Mouse (Mus musculus): ENCODE data around the gene Tyrp1. TPM values are rescaled to one million over a fixed set of nuclear protein-coding genes. Genes with fewer than 3 reads are reported as not detected.
A peak's percentile ranks its signal among the peaks of the same experiment; 100 is the strongest.

Tyrp1 gene
- polyA plus RNA-seq, 1 experiment from 2014 or later: not detected

DNA sequence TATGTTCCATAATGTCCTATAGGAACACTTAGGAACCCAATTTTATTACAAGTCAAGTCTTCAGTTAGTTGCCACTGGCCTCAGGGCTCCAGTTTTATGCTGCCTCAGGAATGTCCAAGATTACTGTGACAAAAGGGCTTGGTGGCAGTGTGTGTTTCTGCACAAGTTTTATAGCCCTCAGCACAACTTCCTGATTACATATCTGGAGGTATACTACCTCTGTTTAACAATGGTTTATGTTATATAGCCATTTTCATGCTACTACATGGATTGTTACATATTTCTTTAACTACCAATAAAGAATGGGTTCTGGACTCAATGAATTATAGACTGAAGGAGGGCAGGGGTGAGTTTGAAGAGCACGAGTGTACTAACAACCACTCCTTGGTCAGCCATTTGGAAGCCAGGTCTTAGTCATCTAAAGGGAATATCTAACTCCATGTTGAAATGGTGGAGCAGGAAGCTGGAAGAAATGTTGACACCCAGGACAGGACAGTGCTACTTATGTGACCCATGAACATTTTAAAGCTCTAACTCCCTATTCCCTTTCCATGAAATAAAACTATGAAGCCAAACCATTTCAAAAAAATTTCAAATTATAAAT lies 48.2 kb downstream of the Tyrp1 start:
- no peak overlapping the region for H3K4me2 ChIP-seq (ENCODE audit: low read length)
- H3K36me3 ChIP-seq (ENCODE audit: insufficient read depth, low read length): no peaks in the 10 kb centered on the region
- H3K9ac ChIP-seq (ENCODE audit: low read depth, low read length): no peak overlapping the region
- H3K9me3 ChIP-seq (replicated peaks; ENCODE audit: low read length): no peaks in the 10 kb centered on the region
- H3K27me3 ChIP-seq (ENCODE audit: insufficient read depth, low read length): no peaks in the 10 kb centered on the region
- ATAC-seq (replicated peaks; ENCODE audit: low FRiP score, low read depth) (no peak), DNase-seq (ENCODE audit: low spot score) (no peak)
- H3K4me3 ChIP-seq (replicated peaks; ENCODE audit: low read depth, low read length): no peak overlapping the region
- H3K27ac ChIP-seq: no peak overlapping the region
- TF ChIP-seq CTCF (IDR thresholded peaks at IDR 0.05; ENCODE audit: low read depth): no peak
- no peaks in the 10 kb centered on the region for H3K4me1 ChIP-seq (replicated peaks; ENCODE audit: insufficient read depth, low read length)
- 61% methylated on average over 1 of the region's 1 CpGs for WGBS

DNA sequence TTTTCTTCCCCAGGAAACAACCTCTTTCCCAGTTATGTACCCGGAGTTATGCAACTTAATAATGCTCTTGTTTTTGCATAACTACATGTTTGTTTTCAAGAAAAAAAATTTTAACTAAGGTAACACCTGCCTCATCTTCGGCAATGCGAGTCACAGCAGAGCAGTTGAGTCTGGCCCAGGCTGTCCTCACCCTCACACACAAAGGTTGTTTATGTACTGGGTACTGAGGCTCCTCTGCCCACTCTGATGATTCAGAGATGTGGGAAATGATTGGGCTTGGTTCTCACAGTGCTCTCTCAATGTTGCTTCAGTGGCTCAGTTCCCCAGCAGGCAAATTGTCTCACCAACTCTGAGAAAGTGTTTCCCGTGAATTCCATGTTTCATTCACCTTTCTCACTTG lies 52.7 kb downstream of the Tyrp1 start:
- Histone ChIP-seq H3K4me3 (replicated peaks; ENCODE audit: low read depth, low read length) (no peak overlapping the region), H3K4me2 (ENCODE audit: low read length) (no peak overlapping the region), H3K36me3 (ENCODE audit: insufficient read depth, low read length) (no peaks in the 10 kb centered on the region), H3K9me3 (replicated peaks; ENCODE audit: low read length) (no peaks in the 10 kb centered on the region), H3K27me3 (ENCODE audit: insufficient read depth, low read length) (no peaks in the 10 kb centered on the region), H3K9ac (ENCODE audit: low read depth, low read length) (no peak overlapping the region), H3K27ac (no peak overlapping the region), H3K4me1 (replicated peaks; ENCODE audit: insufficient read depth, low read length) (no peaks in the 10 kb centered on the region)
- DNase-seq (ENCODE audit: low spot score) (no peak), ATAC-seq (replicated peaks; ENCODE audit: low FRiP score, low read depth) (no peak)
- WGBS: 72% methylated on average over 4 of the region's 4 CpGs
- no peak for TF ChIP-seq CTCF (IDR thresholded peaks at IDR 0.05; ENCODE audit: low read depth)

DNA sequence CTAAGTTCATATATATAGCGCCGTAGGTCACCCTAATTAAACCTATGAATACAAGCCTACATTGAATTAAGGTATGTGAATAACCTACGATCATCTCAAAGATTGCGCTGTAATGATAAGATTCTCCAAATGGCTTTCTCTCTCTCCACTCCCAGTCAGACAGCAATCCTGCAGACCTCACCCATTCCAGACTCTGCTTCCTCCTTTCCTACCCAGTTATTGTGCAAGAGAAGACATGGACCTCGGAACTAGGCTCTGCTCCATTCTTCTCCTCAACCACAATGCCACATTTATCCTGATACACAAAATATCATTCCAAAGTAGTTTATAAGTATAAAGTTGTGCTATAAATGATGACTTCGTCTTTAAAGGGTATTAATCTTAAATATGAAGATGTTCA lies 57.1 kb downstream of the Tyrp1 start:
- TF ChIP-seq CTCF (IDR thresholded peaks at IDR 0.05; ENCODE audit: low read depth): no peak
- Histone ChIP-seq H3K27ac (no peak overlapping the region), H3K9me3 (replicated peaks; ENCODE audit: low read length) (no peaks in the 10 kb centered on the region), H3K27me3 (ENCODE audit: insufficient read depth, low read length) (no peaks in the 10 kb centered on the region), H3K9ac (ENCODE audit: low read depth, low read length) (no peak overlapping the region), H3K4me2 (ENCODE audit: low read length) (no peak overlapping the region), H3K4me3 (replicated peaks; ENCODE audit: low read depth, low read length) (no peak overlapping the region), H3K4me1 (replicated peaks; ENCODE audit: insufficient read depth, low read length) (no peaks in the 10 kb centered on the region), H3K36me3 (ENCODE audit: insufficient read depth, low read length) (no peaks in the 10 kb centered on the region)
- ATAC-seq (replicated peaks; ENCODE audit: low FRiP score, low read depth) (no peak), DNase-seq (ENCODE audit: low spot score) (no peak)
- 91% methylated on average over 6 of the region's 6 CpGs for WGBS

DNA sequence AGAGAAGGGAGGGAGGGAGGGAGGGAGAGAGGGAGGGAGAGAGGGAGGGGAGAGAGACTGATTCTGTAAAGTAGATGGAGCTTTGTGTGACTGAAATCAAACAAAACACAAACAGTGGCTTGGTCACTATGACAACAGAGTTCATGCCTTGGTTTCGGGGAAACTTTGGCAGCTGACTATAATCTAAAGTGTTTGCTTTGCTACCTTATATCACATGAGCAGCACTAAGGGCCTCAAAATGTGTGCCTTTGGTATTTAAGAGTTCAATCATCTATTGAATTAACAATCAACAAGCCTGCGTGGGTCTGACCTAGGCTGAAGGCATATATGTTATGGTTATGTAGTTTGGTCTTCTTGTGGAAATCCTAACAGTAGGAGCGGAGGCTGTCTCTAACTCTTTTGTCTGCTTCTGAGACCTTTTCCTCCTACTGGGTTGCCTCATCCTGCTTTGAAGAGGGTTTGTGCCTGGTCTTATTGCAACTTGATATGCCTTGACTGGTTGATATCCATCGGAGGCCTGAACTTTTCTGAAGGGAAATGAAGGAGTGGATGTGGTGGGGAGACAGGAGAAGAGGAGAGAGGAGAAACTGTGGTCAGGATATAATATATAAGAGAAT lies 61.5 kb downstream of the Tyrp1 start:
- TF ChIP-seq CTCF (IDR thresholded peaks at IDR 0.05; ENCODE audit: low read depth): no peak
- H3K9ac ChIP-seq (ENCODE audit: low read depth, low read length): no peak overlapping the region
- H3K36me3 ChIP-seq (ENCODE audit: insufficient read depth, low read length): no peaks in the 10 kb centered on the region
- no peak for ATAC-seq (replicated peaks; ENCODE audit: low FRiP score, low read depth)
- H3K4me3 ChIP-seq (replicated peaks; ENCODE audit: low read depth, low read length): no peak overlapping the region
- no peak overlapping the region for H3K4me2 ChIP-seq (ENCODE audit: low read length)
- 35% methylated on average over 4 of the region's 4 CpGs for WGBS
- no peak overlapping the region for H3K27ac ChIP-seq
- no peaks in the 10 kb centered on the region for H3K4me1 ChIP-seq (replicated peaks; ENCODE audit: insufficient read depth, low read length)
- peak; percentile 60 for DNase-seq (ENCODE audit: low spot score)
- no peaks in the 10 kb centered on the region for H3K9me3 ChIP-seq (replicated peaks; ENCODE audit: low read length)
- H3K27me3 ChIP-seq (ENCODE audit: insufficient read depth, low read length): no peaks in the 10 kb centered on the region

Other genes with a start within 250 kb of the Tyrp1 start
- 18.3 and 22.2 TPM in 2 replicates for gene Lurap1l, start 76.5 kb downstream of the Tyrp1 start, polyA plus RNA-seq (2015; fragmentation: Nextera tagmentation; extraction: Ambion mirVana)

Data from kidney, postnatal 0 days (tissue).